Mouse (Mus musculus): Measurements from ENCODE around the gene Rab10. TPM values are rescaled to one million over a fixed set of nuclear protein-coding genes. Genes with fewer than 3 reads are reported as not detected.

The Rab10 gene
- polyA plus RNA-seq, 1 experiment, result 18.2 TPM

DNA sequence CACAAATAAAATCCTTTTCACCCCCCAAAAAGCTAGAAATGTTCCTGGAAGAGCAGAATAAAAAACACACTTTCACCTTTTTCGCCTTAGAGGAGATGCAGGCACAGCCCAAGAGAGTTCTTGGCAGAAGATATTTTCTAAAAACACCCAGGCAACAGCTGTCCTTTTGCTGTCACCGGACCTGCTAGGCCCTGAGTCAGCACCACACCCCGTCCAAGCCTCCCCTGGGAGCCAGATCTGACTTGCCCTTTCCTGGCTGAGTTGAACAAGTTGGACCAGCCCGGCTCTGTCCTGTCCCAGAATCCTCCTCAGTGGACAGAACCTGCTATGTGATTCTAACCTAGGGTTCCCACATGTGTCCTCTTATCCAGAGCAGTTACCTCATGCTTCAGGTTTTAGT, 9.6 kb upstream of the Rab10 start:
- Histone ChIP-seq H3K4me1 (ENCODE audit: control insufficient read depth, insufficient read depth, insufficient read length) (peaks cover 6% of the 10 kb centered on the region), H3K27me3 (ENCODE audit: control insufficient read depth, insufficient read depth, low read length) (no peaks in the 10 kb centered on the region), H3K27ac (ENCODE audit: insufficient read depth, low read length) (no peak overlapping the region), H3K36me3 (ENCODE audit: control insufficient read depth, insufficient read depth, low read length) (no peaks in the 10 kb centered on the region), H3K4me3 (ENCODE audit: extremely low read depth, insufficient read depth, insufficient read length) (no peak overlapping the region)
- WGBS, result 77% methylated on average over 4 of the region's 4 CpGs
- TF ChIP-seq CTCF (IDR thresholded peaks at IDR 0.05; ENCODE audit: extremely low read depth, insufficient read depth, insufficient read length, insufficient replicate concordance) (no peak), POLR2A (IDR thresholded peaks at IDR 0.05; ENCODE audit: low read depth, low read length) (no peak)
- no peak for DNase-seq (ENCODE audit: low read depth in 1 of 2, low spot score in 2 of 2)

GRCm38 (mm10) chr12:3316937-3317336, 7.2 kb upstream of the Rab10 start:
- TF ChIP-seq CTCF (IDR thresholded peaks at IDR 0.05; ENCODE audit: extremely low read depth, insufficient read depth, insufficient read length, insufficient replicate concordance), result no peak
- TF ChIP-seq POLR2A (IDR thresholded peaks at IDR 0.05; ENCODE audit: low read depth, low read length), result no peak
- WGBS, result 79% methylated on average over 3 of the region's 3 CpGs

GRCm38 (mm10) chr12:3316083-3316482, 6.3 kb upstream of the Rab10 start:
- TF ChIP-seq CTCF (IDR thresholded peaks at IDR 0.05; ENCODE audit: extremely low read depth, insufficient read depth, insufficient read length, insufficient replicate concordance) (no peak), POLR2A (IDR thresholded peaks at IDR 0.05; ENCODE audit: low read depth, low read length) (no peak)
- no peak for DNase-seq (ENCODE audit: low read depth in 1 of 2, low spot score in 2 of 2)
- H3K27me3 ChIP-seq (ENCODE audit: control insufficient read depth, insufficient read depth, low read length), result no peaks in the 10 kb centered on the region
- WGBS, result 79% methylated on average over 2 of the region's 2 CpGs
- H3K4me3 ChIP-seq (ENCODE audit: extremely low read depth, insufficient read depth, insufficient read length), result no peak overlapping the region
- H3K4me1 ChIP-seq (ENCODE audit: control insufficient read depth, insufficient read depth, insufficient read length), result no peaks in the 10 kb centered on the region
- H3K27ac ChIP-seq (ENCODE audit: insufficient read depth, low read length), result no peak overlapping the region
- no peaks in the 10 kb centered on the region for H3K36me3 ChIP-seq (ENCODE audit: control insufficient read depth, insufficient read depth, low read length)

More at GRCm38 (mm10) chr12:3316937-3317336, 7.2 kb upstream of the Rab10 start:
- Histone ChIP-seq H3K27me3 (ENCODE audit: control insufficient read depth, insufficient read depth, low read length) (no peaks in the 10 kb centered on the region), H3K4me1 (ENCODE audit: control insufficient read depth, insufficient read depth, insufficient read length) (peaks cover 4% of the 10 kb centered on the region; the same call in 1 of the 2 replicates), H3K4me3 (ENCODE audit: extremely low read depth, insufficient read depth, insufficient read length) (no peak overlapping the region), H3K27ac (ENCODE audit: insufficient read depth, low read length) (no peak overlapping the region), H3K36me3 (ENCODE audit: control insufficient read depth, insufficient read depth, low read length) (no peaks in the 10 kb centered on the region)
- DNase-seq (ENCODE audit: low read depth in 1 of 2, low spot score in 2 of 2), result no peak

GRCm38 (mm10) chr12:3312886-3313285, 3.1 kb upstream of the Rab10 start:
- 76% methylated on average over 3 of the region's 3 CpGs for WGBS
- no peak for DNase-seq (ENCODE audit: low read depth in 1 of 2, low spot score in 2 of 2)
- Histone ChIP-seq H3K36me3 (ENCODE audit: control insufficient read depth, insufficient read depth, low read length) (no peaks in the 10 kb centered on the region), H3K27ac (ENCODE audit: insufficient read depth, low read length) (no peak overlapping the region), H3K4me3 (ENCODE audit: extremely low read depth, insufficient read depth, insufficient read length) (no peak overlapping the region), H3K4me1 (ENCODE audit: control insufficient read depth, insufficient read depth, insufficient read length) (peaks cover 3% of the 10 kb centered on the region; the same call in 1 of the 2 replicates), H3K27me3 (ENCODE audit: control insufficient read depth, insufficient read depth, low read length) (no peaks in the 10 kb centered on the region)
- TF ChIP-seq CTCF (IDR thresholded peaks at IDR 0.05; ENCODE audit: extremely low read depth, insufficient read depth, insufficient read length, insufficient replicate concordance), result no peak
- no peak for TF ChIP-seq POLR2A (IDR thresholded peaks at IDR 0.05; ENCODE audit: low read depth, low read length)

DNA sequence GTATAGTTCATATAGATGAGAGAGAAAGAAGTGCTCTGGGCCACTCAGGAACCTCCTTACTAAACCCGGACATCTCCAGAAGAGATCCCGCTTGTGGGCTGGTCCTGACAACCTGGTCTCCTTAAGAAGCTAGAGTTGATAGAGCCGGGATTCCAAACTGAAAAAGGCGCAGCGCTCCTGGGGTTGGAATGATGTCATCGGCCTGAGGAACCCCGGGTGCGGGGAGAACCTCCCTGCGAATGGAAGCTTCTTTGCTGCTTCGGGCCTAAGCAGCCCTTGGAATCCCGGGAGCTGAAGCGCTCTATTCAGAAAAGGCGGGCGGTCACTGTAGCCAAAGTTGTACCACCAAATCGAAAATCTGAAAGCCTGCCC, 538 bp upstream of the Rab10 start:
- no peak for TF ChIP-seq CTCF (IDR thresholded peaks at IDR 0.05; ENCODE audit: extremely low read depth, insufficient read depth, insufficient read length, insufficient replicate concordance)
- TF ChIP-seq POLR2A (IDR thresholded peaks at IDR 0.05; ENCODE audit: low read depth, low read length), result no peak
- DNase-seq (ENCODE audit: low read depth in 1 of 2, low spot score in 2 of 2), result no peak

DNA sequence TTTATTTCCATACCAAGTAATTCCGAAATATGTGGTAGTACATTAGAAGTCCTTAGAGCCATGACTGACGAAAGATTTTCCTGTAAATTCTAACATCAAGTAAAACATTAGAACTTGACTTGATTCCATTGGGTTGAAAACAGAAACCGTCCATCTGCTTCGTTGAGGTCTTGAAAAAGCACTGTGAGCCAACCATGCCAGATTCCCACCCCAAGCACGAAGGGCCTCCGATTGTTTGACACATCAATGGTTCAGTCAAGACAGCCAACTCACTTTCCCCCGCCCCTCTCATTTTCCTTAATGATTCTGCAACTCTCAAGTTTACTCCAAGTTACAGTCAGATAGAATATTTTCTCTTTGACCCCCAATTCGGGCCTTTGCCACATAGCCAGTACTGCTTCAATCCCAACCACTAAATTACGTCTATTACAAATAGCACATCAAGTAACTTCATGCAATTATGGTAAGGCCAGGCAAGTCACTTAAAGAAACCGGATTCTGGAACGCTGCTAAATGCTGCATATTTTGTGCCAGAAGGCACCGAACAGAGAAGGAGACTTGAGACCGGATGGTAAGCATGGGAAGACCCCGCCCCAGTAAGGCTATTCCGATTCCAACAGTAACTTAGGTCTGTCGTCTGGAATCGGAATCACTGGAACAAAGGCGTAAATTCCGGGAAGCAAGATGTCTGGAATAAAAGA, 1.1 kb downstream of the Rab10 start:
- under 1% methylated on average over 19 of the region's 19 CpGs for WGBS
- no peak for DNase-seq (ENCODE audit: low read depth in 1 of 2, low spot score in 2 of 2)
- peaks cover 7% of the 10 kb centered on the region for H3K4me1 ChIP-seq (ENCODE audit: control insufficient read depth, insufficient read depth, insufficient read length)
- H3K4me3 ChIP-seq (ENCODE audit: extremely low read depth, insufficient read depth, insufficient read length), result peak overlapping the region; percentile 92
- no peaks in the 10 kb centered on the region for H3K36me3 ChIP-seq (ENCODE audit: control insufficient read depth, insufficient read depth, low read length)
- peak overlapping the region; percentile 99 for H3K27ac ChIP-seq (ENCODE audit: insufficient read depth, low read length)
- no peaks in the 10 kb centered on the region for H3K27me3 ChIP-seq (ENCODE audit: control insufficient read depth, insufficient read depth, low read length)
- TF ChIP-seq POLR2A (IDR thresholded peaks at IDR 0.05; ENCODE audit: low read depth, low read length) (no peak), CTCF (IDR thresholded peaks at IDR 0.05; ENCODE audit: extremely low read depth, insufficient read depth, insufficient read length, insufficient replicate concordance) (no peak)

More for the DNA sequence above, 538 bp upstream of the Rab10 start:
- Histone ChIP-seq H3K36me3 (ENCODE audit: control insufficient read depth, insufficient read depth, low read length) (no peaks in the 10 kb centered on the region), H3K27ac (ENCODE audit: insufficient read depth, low read length) (peak overlapping the region; percentile 79), H3K4me3 (ENCODE audit: extremely low read depth, insufficient read depth, insufficient read length) (peak overlapping the region; percentile 69), H3K4me1 (ENCODE audit: control insufficient read depth, insufficient read depth, insufficient read length) (peaks cover 7% of the 10 kb centered on the region), H3K27me3 (ENCODE audit: control insufficient read depth, insufficient read depth, low read length) (no peaks in the 10 kb centered on the region)
- 6% methylated on average over 15 of the region's 15 CpGs for WGBS

DNA sequence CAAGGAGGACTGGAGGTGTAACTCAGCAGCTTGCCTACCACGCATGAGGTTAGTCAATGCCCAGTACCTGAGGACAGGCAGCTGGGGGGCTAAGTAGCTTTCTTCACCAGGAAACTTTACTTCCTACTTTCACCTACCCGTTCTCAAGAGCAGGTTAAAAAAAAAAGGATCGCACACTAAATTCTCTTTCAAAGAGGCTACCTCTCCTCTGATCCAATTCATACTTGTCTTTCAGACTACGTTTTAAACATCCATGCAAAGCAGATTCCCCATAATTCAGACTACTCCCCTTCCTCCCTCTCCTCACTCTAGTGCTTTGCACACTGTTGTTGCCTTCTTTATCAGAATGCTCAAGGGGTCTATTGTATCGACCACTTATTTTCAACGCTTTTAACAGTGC, 2.2 kb downstream of the Rab10 start:
- Histone ChIP-seq H3K36me3 (ENCODE audit: control insufficient read depth, insufficient read depth, low read length) (no peaks in the 10 kb centered on the region), H3K4me1 (ENCODE audit: control insufficient read depth, insufficient read depth, insufficient read length) (peaks cover 7% of the 10 kb centered on the region), H3K27ac (ENCODE audit: insufficient read depth, low read length) (no peak overlapping the region; the same call in 1 of the 2 replicates), H3K4me3 (ENCODE audit: extremely low read depth, insufficient read depth, insufficient read length) (peak overlapping the region; percentile 48), H3K27me3 (ENCODE audit: control insufficient read depth, insufficient read depth, low read length) (no peaks in the 10 kb centered on the region)
- no peak for DNase-seq (ENCODE audit: low read depth in 1 of 2, low spot score in 2 of 2)
- no peak for TF ChIP-seq POLR2A (IDR thresholded peaks at IDR 0.05; ENCODE audit: low read depth, low read length)
- no peak for TF ChIP-seq CTCF (IDR thresholded peaks at IDR 0.05; ENCODE audit: extremely low read depth, insufficient read depth, insufficient read length, insufficient replicate concordance)
- 6% methylated on average over 6 of the region's 6 CpGs for WGBS

All from spleen, adult 2 months (tissue).